Mouse (Mus musculus): ENCODE data around the gene Cep170.
A peak's percentile ranks its signal among the peaks of the same experiment; 100 is the strongest.

Gene Cep170

GRCm38 (mm10) chr1:176753861-176754718, 59.8 kb downstream of the Cep170 start:
- DNase-seq (ENCODE audit: low read depth, low spot score): no peak

- no peak for DNase-seq (ENCODE audit: low read depth, low spot score)
These were observed 64.2 kb downstream of the Cep170 start for GRCm38 (mm10) chr1:176749708-176750107.

GRCm38 (mm10) chr1:176732834-176733233, 81.0 kb downstream of the Cep170 start:
- peak; percentile 76 for DNase-seq (ENCODE audit: low read depth, low spot score)

GRCm38 (mm10) chr1:176730528-176730927, 83.3 kb downstream of the Cep170 start:
- peak; percentile 34 for DNase-seq (ENCODE audit: low read depth, low spot score)

- DNase-seq (ENCODE audit: low read depth, low spot score): no peak
These were observed 86.5 kb downstream of the Cep170 start for GRCm38 (mm10) chr1:176727372-176727771.

GRCm38 (mm10) chr1:176724771-176725170, 89.1 kb downstream of the Cep170 start:
- DNase-seq (ENCODE audit: low read depth, low spot score): no peak

- DNase-seq (ENCODE audit: low read depth, low spot score): no peak
These were observed 89.8 kb downstream of the Cep170 start for GRCm38 (mm10) chr1:176723858-176724713.

- DNase-seq (ENCODE audit: low read depth, low spot score): peak; percentile 86
These were observed 101.4 kb downstream of the Cep170 start for GRCm38 (mm10) chr1:176712436-176712835.

GRCm38 (mm10) chr1:176700226-176700625, 113.6 kb downstream of the Cep170 start:
- no peak for DNase-seq (ENCODE audit: low read depth, low spot score)

GRCm38 (mm10) chr1:176699793-176700192, 114.1 kb downstream of the Cep170 start:
- peak; percentile 10 for DNase-seq (ENCODE audit: low read depth, low spot score)

- no peak for DNase-seq (ENCODE audit: low read depth, low spot score)
These were observed 115.2 kb downstream of the Cep170 start for GRCm38 (mm10) chr1:176698647-176699046.

- peak; percentile 33 for DNase-seq (ENCODE audit: low read depth, low spot score)
These were observed 116.8 kb downstream of the Cep170 start for GRCm38 (mm10) chr1:176697091-176697490.

- DNase-seq (ENCODE audit: low read depth, low spot score): no peak
These were observed 122.8 kb downstream of the Cep170 start for GRCm38 (mm10) chr1:176691101-176691500.

- no peak for DNase-seq (ENCODE audit: low read depth, low spot score)
These were observed 125.5 kb downstream of the Cep170 start for GRCm38 (mm10) chr1:176688251-176688880.
